Mouse (Mus musculus) gastrocnemius, postnatal 4 days (tissue): ENCODE measurements around the gene Ccdc117. TPM values are rescaled to one million over a fixed set of nuclear protein-coding genes. Genes with fewer than 3 reads are reported as not detected.

Experiments
- DNase-seq, 2 experiments: peaks; one replicate each; pipeline ENCODE4 v3.0.0; 2021 to 2022; ENCODE audit warnings: low spot score in 2 of 2, mixed read lengths in 2 of 2
- total RNA-seq, 2 experiments: library from RNA; stranded (reverse); gene quantifications; 2 replicates each; pipeline ENCODE4 v1.2.3; 2021

Gene Ccdc117
- total RNA-seq, 2 experiments from 2014 or later: 15.7 to 16.0 TPM

GRCm38 (mm10) chr11:5485193-5486011 lies 56.6 kb downstream of the Ccdc117 start:
- DNase-seq: peak; percentile 55 to 82

- DNase-seq: peak in 1 of 2 experiments; percentile 6
Observed at GRCm38 (mm10) chr11:5482581-5482980, 59.4 kb downstream of the Ccdc117 start.

Other genes starting within 250 kb of the Ccdc117 start
- 10 to 100 TPM; 21.4 to 22.6 TPM for gene Znrf3, start 97.3 kb downstream of the Ccdc117 start, total RNA-seq
- 10 to 100 TPM; 80.7 to 86.6 TPM for gene Xbp1, start 21.5 kb downstream of the Ccdc117 start, total RNA-seq
- gene Ankrd36, start 27.5 kb upstream of the Ccdc117 start, total RNA-seq: not detected
- gene Mrps24, start 173.5 kb upstream of the Ccdc117 start, total RNA-seq: 10 to 100 TPM; 67.8 to 84.1 TPM
- gene Urgcp, start 220.2 kb upstream of the Ccdc117 start, total RNA-seq: 10 to 100 TPM; 40.0 to 40.8 TPM
- gene Dbnl, start 246.3 kb upstream of the Ccdc117 start, total RNA-seq: 10 to 100 TPM; 35.0 to 39.3 TPM